Mouse (Mus musculus): Measurements from ENCODE around the gene Disc1.

Gene Disc1

DNA sequence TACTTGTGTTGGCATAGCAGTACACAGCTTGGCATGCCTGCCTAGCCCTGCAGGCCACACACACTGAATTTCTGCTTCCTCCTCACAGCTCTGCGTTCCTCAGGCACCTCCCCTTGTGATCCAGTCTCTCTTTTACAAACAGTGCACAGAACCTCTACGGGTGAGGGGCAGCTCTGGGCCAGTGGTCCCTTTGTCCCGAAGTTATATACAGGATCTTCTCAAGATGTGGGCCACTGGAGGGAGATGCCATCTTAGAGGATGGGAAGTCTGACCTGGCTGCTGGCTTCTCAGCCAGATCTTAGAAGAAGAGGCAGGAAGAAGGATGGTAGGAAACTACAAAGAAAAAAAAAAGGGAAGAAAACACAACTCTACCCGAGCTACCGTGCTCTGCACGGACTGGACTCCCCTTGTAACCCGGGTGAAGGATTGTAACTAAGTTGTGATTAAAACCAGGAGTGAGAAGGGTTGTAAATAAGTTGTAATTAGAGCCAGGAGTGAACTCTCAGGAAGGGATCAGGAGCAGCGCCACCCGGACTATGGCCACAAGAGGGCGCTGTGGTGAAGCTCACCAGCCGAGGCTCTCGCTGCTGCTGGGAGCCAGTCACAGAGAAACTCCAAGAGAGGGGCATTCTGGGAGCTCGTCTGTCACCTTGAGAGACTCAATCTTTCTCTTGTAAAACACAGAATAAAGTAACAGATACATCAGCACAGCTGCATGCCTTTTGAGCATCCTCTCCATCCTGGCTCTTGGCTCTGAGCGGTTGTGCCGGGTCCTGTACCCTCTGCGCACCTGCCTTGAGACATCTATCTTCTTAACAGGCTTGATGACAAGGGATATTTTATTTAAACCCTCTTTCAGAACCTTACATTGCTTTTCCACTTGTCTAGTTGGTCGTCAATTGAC lies 129.8 kb downstream of the Disc1 start:
- peak; percentile 44 for DNase-seq (ENCODE audit: low spot score)

DNA sequence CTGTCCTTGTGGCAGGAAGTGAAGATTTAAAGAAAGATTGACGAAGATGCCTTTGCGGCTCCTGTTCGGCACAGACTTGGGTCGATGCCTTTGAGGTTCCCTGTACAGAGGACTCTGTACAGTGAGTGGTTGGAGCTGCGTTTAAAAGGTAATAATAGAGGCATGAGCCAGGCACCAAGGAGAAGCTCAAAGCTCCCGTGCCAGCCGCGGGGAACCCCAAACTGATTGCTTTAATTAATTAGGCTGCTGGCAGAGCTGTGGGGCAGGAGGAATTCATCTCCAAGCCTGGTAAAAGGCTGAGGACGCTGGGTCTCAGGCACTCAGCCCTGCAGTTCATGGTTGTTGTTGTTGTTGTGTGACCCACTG lies 130.4 kb downstream of the Disc1 start:
- DNase-seq (ENCODE audit: low spot score), result no peak

DNA sequence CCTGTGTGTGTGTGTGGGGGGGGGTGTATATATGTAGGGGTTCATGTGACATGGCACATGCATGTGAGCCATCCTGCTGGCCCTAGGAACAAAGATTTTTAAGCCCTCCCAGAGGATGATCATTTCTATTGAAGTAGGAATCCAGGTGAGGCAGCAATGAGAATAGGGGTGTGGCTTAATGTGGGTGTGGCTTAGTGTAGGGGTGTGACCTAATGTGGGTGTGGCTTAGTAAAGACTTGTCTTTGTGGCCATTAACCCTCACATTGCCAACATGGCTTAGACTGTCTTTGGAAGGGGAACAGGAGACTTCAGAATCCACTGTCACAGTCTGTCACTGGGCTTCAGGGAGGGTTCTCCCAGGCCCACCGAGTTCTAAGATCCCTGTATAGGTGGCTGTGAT lies 130.9 kb downstream of the Disc1 start:
- no peak for DNase-seq (ENCODE audit: low spot score)

DNA sequence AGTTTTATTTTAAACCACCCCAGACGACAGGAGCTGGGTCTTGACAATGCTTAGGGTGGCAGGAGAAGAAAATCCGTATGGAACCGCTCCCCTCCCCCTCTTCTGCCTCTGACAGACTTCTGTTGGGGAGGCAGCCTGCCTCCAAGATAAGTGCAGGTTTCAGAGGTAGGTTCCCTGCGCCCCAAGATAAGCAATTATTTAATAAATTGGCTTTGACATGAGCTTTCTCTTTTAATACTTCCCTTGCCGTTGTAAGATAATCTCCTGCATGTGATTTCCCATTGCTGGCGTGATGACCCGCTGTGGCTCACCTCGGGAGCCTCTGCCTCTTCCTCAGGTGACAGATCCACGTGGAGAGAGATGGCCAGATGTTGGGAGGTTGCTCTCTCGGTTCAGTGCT lies 133.0 kb downstream of the Disc1 start:
- no peak for DNase-seq (ENCODE audit: low spot score)

DNA sequence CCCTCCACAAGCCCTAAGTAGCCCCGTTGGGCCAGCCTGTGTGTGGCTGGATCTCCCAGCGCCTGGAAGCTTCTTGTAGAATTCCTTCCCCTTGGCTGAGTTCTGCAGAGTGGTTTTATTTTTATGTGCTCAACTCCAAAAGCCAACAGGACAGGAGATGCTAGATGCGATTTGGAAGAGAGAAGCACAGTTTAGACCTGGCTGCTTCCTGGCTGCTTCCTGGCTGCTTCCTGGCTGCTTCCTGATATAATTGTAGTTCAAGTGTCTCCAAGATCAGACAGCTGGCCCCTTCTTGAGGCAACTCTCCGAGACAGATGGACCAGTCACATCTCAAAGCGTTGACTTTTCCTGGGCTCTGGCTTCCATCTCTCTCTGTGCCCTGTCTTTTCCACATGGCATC lies 139.7 kb downstream of the Disc1 start:
- DNase-seq (ENCODE audit: low spot score), result no peak

DNA sequence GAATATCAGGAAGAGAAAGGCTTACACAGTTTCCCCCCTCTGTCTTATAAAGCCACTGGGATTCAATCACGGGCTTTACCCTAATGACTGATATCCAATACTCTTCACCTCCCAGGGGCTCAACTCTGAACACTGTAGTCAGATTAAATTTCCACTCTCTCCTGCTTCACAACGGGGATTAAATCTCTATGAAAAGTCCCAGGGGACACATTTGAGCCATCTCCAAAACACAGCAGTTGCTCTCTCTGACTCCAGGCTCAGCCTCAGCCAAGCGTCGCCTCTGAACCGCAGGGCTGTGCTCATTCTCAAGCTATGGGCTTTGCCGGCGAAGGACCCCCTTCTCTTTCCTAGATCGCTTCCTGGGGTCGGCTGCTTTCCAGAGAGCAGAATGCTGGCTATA lies 141.1 kb downstream of the Disc1 start:
- DNase-seq (ENCODE audit: low spot score), result no peak

DNA sequence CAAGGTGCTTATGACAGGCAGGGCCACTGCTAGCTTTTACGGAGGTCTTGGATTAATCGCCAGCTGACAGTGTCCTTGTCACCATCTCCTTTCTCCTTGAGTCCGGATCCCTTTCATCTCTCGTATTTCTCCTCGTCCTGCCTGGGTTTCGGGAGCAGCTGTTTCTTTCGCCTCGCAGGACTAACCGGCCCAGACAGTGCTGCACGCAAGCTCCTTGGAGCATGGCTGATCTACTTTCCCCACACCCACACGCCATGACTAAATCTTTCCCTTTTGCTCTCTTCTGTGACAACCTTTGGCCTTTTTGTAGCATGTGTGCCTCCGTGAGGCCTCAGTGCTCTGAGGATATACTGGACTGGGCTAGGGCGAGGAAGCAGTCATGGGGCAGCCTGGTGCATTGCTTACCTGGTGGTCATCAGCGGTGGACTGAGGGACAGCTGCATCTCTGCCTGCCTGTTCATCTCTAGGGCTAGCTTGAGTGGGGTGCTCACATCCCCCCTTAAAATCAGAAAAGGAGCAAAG lies 142.6 kb downstream of the Disc1 start:
- DNase-seq (ENCODE audit: low spot score), result no peak

DNA sequence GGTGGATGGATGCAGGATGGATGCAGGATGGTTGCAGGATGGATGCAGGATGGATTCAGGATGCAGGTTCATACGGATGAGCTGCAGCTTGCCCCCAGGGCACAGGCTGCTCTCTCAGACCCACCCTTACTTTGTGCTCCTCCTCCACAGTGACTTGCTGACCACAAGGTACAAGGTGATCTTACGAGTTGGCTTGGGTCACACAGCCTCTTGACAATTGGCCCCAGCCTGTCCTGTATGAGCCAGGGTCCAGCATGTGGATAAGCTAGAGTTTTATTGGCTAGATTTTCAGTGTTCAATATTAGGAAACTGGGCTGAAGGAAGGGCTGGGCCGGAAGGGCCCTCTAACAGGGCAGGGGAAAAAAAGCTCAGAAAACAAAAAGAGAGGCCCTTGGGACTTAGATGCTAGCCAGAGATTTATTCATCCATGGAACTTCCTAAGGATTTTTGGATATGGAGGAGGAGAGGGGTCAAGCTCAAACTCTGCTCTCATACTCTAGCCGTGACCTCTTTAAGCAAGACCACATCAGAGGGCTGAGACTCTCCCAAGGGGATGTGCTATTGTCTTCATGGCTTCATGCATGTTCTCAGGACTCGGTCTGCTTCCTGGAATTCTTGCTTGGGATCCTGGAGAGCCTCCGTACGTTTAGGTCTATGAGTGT lies 143.5 kb downstream of the Disc1 start:
- no peak for DNase-seq (ENCODE audit: low spot score)

DNA sequence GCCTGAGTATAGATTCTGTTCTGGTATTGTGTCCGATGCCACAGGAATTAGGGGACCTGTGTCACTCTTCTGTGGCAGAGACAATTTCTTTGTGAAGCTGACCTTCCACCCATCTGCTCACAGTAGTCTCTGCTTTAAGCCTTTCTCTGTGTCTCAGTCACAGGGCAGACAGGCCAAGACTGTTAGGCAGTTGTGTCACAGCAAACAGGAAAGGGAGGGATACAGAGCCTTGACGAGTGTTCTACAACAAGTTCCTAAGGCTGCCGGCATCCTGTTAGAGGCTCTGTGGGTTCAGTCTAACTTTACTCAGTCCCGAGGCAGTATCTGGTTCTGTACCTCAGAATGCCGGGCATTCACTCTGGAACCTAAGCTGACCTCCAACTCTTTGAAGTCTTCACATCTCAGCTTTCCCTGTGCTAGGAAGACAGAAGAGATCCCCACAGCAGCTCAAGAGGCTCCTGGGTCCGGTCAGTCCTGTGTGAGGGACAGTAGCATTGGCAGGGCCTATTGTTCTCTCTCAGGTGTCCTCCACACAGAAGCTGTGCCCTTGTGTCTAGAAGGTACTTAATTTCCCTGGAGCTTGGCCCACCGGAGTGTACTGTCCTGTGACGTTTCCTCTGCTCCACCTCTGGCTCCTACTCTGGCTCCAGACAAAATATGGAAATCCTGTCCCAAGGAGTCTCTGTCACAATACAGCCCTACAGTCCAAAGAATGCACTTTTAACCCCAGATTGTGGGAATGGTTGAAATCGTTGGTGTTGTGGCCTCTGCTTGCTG lies 144.6 kb downstream of the Disc1 start:
- DNase-seq (ENCODE audit: low spot score), result no peak

DNA sequence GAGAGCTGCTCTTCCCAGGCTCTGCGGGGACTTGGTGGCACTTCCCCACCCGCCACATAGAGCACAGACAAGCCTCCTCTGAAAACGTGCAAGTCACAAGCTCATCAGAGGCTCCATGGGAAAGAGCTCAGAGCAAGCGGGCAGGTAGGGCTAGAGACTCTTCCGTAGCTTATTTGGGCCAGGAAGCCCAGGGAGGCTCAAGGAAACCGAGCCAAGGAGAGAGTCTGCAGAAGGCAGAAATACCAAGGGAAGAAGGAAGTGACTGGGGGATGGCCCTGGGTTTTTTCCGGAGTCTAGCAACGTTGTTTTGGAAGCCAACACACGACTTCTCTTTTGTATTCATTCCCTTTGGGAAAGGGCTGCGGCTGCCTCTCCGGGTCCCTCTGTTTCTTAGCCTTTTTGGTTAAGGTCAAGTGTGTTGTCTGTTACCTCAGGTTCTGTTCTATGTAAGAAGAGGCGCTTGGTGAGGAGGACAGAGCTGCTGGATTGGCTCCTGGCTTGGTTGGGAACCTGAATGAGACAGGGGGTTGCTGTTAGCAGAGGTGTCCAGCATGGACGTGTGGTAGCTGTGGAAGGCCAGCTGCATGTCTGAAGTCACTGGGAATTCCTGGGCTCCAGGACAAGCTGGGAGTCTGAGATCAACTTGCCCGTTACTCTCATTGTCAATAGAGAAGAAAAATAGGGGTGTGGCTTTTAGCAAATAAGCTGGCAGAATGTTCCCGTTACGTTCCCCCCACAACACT lies 145.4 kb downstream of the Disc1 start:
- DNase-seq (ENCODE audit: low spot score), result no peak

DNA sequence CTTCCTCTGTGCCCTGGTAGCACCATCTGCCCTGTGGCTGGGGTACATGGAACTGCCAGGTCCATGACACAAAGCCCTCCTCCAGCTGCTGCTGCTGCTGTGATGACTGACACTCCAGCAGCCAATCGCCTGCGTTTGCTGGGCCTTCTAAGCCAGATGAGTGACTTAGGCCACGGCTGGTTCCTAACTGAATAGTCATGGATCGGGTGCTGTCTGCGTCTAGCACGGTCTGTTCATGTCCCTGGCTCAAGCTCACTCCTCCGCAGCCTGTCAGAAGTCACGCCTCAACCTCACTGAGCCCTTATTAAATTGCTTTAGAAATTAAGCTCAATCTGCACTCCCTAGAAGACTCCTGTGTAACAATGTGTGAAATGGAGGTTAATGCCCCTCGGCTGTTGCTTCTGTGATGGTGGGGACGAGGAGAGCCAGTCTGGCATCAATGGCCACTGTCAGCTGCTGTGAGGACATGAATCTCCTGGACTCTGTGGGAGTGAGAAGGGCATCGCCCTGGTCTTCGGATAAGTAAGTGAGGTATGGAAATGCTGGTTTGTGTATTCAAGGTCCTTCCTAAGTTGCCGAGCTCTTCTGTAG lies 146.4 kb downstream of the Disc1 start:
- no peak for DNase-seq (ENCODE audit: low spot score)

DNA sequence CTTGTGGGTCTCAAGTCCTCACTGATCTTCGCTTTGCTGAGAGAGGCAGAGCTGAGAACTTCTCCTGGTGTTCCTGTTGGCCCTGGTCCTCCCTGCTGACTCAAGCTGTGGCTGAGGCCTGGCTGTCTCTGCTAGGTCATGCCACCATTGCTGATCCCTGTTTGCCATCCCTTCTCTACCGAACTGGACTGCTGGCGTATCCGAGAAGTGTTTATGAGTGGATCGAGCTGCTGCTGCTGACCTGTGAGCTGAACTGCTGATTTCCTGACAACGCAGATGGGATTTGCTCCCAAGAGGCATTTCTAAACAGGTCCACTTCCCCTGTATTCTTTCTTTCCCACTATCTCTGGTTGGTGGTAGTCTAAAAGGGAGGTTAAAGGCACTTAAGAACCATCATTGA lies 147.7 kb downstream of the Disc1 start:
- no peak for DNase-seq (ENCODE audit: low spot score)

DNA sequence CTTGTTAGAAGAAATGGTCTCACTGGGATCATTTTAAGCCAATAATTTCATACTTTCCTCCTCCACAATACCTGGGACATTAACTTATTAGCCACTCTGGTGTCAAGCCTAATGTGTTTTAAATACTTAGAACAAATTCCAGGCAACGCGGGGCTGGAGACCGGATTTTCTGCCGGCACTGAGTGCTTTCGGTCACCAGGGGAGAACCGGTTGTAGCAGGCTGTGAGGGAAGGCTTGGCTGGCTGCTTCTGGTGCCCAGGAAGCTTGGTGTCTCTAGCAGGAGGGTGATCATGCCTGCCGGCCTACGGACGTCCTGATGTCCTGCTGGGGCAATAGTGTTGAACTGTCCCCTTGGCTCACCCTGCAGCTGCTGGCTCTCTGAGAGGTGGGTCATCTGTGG lies 149.0 kb downstream of the Disc1 start:
- no peak for DNase-seq (ENCODE audit: low spot score)

DNA sequence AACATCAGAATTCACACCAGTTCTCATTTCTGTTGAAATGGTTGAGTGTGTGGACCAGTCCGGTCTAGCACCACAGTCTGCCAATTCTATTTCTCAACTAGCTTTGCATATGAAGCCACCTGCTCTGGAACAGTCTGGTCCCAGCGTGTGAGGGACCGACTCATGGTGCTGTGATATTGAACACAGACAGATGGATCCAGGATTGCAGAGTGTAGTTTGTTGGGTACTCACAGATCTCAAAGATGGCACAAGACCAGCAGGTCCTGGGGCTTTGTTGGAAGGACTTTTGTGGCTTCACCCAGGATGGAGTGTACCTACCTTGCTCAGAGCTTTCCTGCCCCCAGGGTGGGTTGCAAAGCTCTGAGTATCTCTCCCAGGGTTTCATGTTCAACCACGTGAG lies 151.6 kb downstream of the Disc1 start:
- DNase-seq (ENCODE audit: low spot score), result no peak

DNA sequence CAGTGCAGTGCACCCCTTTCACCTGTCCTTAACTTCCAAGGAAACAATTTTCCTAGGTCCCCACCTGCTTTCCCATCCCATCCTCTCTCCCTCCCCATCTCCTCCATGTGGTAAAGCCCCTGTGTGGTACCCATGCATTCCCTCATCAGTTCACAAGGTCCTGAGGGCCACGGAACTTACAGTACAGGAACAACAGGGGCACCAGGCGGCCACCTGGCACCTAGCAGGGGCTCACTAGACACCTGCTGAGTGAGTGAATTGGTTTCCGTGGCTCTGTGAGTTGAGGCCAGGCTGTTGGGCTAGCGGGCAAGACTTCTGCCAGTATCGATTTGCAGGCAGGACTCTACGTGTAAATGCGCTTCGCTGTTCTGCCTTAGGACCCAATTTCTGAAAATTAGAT lies 152.4 kb downstream of the Disc1 start:
- no peak for DNase-seq (ENCODE audit: low spot score)

DNA sequence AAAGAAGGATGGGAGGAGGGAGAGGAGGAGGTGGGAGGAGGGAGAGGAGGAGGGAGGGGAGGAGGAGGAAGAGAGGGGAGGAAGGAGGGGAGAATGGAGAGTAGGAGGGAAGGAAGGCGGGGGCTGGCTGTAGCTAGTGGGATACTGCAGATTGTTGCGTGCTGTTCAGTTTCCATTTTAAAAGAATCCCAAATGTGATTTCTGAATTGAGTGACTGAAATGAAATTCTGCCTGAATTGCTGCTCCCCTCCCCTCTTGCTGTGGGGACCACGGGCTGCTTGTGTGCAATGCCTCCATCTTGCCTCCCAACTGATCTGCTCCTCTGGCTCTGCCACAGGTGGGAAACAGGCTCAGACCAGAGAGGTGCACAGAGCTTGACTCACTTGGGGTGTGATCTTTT lies 153.0 kb downstream of the Disc1 start:
- DNase-seq (ENCODE audit: low spot score), result no peak

DNA sequence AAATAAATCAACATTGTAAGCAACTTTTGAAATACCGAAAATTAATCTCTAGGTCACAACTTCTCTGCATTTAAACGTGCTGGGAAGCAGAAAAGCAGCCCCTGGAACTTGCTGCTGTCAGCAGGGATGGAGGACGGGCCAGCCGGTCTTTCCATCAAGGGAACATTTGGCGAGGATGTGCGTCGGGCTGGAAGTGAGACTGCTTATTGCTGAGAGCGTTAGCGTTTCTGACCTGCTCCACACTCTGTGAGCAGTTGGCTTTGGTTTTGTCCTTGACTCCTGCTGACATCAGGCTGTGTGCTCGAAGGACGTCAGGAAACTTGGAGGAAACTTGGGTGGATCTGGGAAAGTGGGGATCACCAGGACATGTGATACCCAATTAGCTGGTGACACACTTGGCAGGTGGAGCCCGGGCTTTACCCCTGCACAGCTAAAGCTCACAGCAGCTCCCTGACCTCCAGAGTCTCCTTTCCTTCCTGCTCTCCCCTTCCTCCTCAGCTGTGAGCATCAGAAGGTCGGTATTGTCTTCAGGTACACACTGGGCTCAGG lies 158.7 kb downstream of the Disc1 start:
- DNase-seq (ENCODE audit: low spot score), result no peak

DNA sequence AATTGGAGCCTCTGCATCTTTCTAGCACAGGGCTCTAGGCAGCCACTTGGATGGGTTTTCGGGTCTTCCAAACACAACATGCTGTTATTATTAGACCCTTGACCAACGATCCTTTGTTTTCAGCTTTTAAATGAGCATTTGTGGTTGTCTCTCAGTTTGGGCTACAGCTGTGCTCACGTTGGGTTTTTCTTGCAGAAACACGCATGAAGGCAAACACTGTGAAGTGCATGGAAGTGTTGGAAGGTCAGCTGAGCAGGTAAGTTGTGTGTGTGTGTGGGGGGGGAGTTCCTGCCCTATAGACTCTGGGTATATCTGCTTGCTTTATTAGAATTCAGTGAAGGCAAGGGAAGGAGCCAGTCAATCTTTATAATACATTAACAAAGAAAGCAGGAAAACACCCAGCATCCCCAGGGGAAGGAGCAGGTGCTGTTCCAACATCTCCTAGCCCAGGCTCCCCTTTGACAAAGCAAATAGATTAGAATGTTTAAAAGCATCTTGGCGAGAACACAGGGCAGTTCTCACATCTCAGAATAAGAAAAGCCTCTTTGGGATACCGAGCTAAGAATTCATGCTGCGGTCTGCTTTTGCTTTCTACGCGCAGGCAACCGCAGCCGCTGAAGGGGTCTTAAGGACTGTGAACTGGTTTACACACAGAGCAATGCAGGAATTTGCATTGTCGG lies 164.0 kb downstream of the Disc1 start:
- DNase-seq (ENCODE audit: low spot score), result no peak

DNA sequence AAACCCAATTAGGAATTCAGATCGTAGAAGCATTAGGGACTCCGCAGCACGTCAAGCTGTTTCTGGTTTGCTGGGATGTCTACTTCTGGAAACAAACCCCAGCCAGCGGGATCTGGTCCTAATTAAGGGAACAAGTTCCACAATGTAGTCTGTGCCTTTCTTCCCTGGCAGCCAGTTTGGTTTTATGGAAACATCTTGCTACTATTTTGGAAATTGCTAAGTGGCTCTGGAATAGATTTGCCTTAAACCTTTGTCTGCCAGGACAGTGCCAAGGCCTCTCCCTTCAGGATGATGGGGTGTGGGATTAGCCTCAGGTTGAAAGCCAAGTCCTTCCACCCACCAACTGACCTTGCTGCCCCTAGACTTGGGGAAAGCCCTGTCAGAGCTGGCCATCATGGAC lies 164.7 kb downstream of the Disc1 start:
- DNase-seq (ENCODE audit: low spot score), result no peak

DNA sequence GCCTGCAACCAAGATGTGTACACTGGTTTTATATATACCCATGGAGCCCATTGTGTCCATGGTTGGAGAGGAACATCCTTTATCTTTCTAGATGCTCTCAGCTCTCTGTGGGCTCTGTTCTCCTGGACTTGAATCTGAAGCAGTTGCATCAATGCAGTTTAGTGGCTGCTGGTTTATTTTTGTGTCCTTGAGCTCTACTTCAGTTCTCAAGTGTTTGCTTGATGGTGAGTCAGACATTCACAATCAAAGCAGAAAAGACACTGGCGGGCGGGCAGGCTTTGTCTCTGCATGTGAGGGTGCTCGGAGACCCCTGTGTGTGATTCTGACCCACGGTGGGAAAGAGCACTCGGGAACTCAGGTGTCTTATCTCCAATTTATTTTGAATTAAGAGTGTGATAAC lies 166.6 kb downstream of the Disc1 start:
- DNase-seq (ENCODE audit: low spot score), result no peak

DNA sequence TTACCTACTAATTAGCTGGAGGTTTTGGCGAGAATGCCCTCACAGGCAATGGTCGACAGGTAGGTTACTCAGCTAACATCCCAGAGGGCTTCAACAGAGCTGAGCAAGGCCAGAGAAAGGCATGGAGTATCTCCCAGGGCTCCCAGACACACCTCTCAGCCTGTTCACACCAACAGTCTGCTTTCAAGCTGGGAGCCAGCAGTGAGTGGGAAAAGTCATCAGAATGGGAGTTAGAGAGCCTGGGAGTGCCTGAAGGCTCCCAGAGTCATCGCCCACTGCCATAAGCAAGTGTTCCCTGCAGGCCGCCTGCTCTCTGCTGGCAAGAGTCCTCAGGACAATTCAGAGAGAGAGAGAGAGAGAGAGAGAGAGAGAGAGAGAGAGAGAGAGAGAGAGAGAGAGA lies 167.1 kb downstream of the Disc1 start:
- no peak for DNase-seq (ENCODE audit: low spot score)
